Mouse (Mus musculus): Measurements from ENCODE around the gene Pitpnm1.

Pitpnm1 gene

DNA sequence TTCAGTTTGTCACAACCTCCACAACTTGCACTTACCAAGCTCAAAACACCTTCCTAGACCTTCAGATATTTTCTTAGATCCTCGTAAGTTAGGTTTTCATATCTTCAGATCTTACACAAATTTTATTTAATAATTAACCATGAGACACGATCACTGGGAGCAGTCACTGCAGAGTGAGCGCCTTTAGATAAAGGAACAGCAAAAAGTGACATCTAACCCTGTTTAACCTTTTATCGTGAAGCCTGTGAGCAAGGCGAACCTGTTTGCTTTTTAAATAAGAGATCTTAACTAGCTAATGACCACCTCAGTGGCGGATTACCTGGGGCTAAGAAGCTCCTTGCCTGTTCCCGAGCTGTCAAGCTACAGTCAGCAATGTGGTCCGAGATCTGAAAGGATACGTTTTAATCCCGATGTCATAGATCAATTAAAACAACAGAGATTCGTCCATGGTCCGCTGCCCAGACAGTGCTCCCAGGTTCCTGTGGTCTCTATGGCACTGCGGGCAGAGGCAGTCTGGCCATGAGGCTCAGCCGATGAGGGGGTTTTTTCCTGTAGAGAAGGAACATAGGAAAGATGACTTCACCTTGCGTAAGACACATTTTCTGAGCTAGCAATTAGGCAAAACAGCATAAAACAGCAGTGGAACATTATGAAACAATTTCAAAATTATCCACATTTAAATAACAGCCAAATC, 30.9 kb upstream of the Pitpnm1 start:
- no peak for DNase-seq (ENCODE audit: low spot score in 2 of 2)

DNA sequence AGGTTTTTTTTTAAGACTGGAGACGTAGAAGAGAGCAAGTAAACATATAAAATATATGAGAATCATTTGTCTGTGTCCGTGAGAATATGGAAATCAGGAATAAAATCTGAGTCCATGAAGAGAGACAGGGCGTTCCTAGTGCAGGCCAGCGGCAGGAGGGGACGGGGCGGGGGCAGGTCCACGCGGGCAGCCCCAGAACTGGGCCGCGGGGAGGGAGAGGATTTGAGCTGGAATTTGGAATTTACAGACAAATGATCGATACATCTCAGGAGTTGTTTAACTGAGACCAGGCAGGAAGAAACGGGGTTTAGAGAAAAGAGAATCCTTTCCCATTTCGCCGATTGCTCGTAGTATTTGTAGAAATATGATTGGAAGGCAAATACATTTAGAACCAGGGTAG, 29.5 kb upstream of the Pitpnm1 start:
- no peak for DNase-seq (ENCODE audit: low spot score in 2 of 2)

- no peak for DNase-seq (ENCODE audit: low spot score in 2 of 2)
Observed at GRCm38 (mm10) chr19:4070756-4071155, 29.0 kb upstream of the Pitpnm1 start.

GRCm38 (mm10) chr19:4071406-4071805, 28.4 kb upstream of the Pitpnm1 start:
- no peak for DNase-seq (ENCODE audit: low spot score in 2 of 2)

- no peak for DNase-seq (ENCODE audit: low spot score in 2 of 2)
Observed at GRCm38 (mm10) chr19:4072706-4073424, 26.9 kb upstream of the Pitpnm1 start.

DNA sequence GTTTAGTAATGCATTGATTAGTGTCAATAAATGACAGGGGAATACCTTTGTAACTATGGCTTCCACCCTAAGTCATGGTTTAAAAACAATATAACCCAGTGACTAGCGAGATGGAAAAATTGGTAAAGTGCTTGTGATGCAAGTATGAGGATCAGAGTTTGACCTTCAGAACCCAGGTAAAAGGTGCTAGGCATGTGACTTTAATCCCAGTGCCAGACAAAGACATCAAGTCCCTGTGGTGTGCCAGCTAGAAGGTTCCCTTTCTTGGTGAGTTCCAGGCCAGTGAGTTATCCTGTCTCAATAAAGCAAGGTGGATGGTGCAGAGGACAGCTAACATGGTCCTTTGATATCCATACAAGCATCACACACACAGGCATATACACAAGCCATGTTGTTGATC, 24.3 kb upstream of the Pitpnm1 start:
- no peak for DNase-seq (ENCODE audit: low spot score in 2 of 2)

DNA sequence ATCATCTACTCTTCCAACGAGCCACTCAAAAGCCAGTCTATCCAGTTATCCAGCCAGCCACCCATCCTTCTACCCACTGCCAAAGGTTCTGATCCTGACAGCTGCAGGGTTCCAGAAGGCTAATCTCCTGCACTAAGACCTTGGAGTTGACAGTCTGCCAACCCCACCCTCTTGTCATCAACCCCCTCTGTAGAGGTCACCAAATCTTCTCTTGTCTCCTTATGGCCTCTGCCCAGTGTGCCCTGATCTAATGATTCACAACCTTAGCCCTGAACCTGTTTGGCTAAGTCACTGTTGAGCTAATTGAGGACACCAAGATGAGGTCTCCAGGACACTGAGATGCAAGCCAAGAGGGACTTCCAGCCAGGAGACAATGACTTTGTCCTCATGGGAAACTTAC, 20.2 kb upstream of the Pitpnm1 start:
- no peak for DNase-seq (ENCODE audit: low spot score in 2 of 2)

DNA sequence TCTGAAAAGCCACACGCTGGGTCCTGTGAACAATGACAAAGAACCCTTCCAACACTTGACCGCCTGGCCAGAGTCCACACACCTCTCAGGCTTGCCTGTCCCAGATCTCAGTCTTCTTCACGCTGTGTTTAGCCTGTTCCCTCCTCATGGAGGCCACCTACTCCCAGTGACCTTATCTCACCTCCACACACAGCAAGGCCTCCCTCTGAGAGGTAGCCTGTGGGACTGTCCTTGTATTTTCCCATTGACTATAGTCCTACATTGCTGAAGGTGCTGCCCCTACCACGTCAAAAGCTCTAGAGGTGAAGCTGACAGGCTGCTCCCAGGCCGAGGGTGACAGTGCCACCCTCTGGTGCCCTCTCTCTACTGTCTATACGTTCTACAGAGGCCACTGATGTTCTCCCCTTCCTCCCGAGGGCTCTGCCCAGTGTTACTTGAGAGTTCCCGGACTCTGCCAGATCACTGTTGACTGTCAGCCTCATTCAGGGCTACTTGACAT, 19.2 kb upstream of the Pitpnm1 start:
- DNase-seq (ENCODE audit: low spot score in 2 of 2): no peak

GRCm38 (mm10) chr19:4081394-4081793, 18.4 kb upstream of the Pitpnm1 start, which contains the start of gene Cabp2:
Gene Cabp2 (plus strand): TSS chr19:4081578.
- no peak for DNase-seq (ENCODE audit: low spot score in 2 of 2)

- no peak for DNase-seq (ENCODE audit: low spot score in 2 of 2)
Observed at GRCm38 (mm10) chr19:4082219-4082965, 17.4 kb upstream of the Pitpnm1 start.

GRCm38 (mm10) chr19:4083316-4083715, 16.5 kb upstream of the Pitpnm1 start:
- no peak for DNase-seq (ENCODE audit: low spot score in 2 of 2)

- no peak for DNase-seq (ENCODE audit: low spot score in 2 of 2)
Observed at GRCm38 (mm10) chr19:4083826-4084225, 16.0 kb upstream of the Pitpnm1 start.

GRCm38 (mm10) chr19:4084984-4085383, 14.8 kb upstream of the Pitpnm1 start:
- DNase-seq (ENCODE audit: low spot score in 2 of 2): no peak

DNA sequence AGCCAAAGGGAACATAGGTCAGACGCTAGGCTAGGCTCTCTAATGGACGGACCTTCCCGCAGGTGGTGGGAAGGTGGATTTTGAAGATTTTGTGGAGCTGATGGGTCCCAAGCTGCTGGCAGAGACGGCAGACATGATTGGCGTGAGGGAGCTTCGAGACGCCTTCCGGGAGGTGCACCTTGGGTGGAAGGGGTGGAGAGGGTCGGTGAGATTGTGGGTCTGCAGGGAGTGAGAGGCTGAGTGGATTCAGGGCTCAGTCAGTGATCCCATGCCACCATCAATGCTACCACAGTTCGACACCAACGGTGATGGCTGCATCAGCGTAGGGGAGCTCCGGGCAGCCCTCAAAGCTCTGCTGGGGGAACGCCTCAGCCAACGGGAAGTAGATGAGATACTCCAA, 13.6 kb upstream of the Pitpnm1 start:
- DNase-seq (ENCODE audit: low spot score in 2 of 2): no peak

- DNase-seq (ENCODE audit: low spot score in 2 of 2): no peak
Observed at GRCm38 (mm10) chr19:4087090-4087489, 12.7 kb upstream of the Pitpnm1 start.

DNA sequence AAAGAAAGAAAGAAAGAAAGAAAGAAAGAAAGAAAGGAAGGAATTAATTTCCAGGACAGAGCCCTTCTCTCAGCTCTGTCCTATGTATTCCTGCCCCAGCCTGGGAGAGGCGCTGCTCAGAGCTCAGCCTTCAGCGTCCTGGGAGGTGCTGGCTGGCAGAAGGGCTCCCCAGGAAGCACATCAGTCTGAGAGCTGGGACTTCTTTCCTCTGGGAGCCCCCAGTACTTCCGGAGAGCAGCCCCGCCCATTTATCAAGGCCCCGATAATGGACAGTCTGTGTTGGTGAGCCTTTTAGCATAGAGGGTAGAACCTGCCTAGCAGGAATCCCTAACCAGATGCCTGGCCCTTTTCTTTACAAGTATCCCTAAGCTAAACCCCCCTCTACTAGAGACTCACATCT, 11.7 kb upstream of the Pitpnm1 start:
- DNase-seq (ENCODE audit: low spot score in 2 of 2): no peak

DNA sequence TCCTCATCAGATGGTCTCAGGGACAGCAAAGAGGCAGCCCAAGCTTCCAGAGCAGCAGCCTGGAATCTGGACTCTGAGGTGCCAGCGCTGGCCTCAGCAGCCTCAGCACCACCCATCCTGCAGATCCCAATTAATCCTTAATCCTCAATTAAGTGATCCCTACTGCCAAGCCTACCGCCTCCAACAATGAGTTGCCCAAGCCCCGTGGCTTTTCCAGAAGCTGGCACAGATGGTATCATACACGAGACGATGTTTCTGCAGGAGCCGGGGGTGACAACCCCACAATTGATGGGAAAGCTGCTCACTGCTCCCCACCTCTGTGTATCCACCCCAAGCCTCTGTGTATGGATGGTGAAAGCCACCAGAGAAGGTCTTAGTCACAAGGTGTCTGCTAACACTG, 10.7 kb upstream of the Pitpnm1 start:
- DNase-seq (ENCODE audit: low spot score in 2 of 2): no peak

DNA sequence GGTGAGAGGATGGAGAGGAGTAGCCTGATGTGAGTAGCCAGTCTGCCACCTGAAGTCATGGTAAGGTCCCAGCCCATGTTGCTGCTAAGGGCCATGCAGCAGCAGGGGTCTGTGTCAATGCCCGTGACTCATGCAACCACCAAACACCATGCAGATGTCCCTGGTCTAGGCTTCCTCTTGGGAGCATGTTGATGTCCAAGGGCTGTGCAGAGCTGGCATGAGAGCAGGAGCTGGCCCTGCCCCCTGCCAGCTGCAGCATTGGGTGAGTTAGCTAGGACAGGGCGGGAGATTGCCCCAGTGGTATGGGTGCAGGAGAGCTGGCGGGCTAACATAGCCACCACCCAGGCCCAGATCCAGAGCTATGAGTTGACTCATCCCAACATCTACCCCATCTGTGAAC, 9.4 kb upstream of the Pitpnm1 start:
- no peak for DNase-seq (ENCODE audit: low spot score in 2 of 2)

- DNase-seq (ENCODE audit: low spot score in 2 of 2): no peak
Observed at GRCm38 (mm10) chr19:4091383-4091782, 8.4 kb upstream of the Pitpnm1 start.

- no peak for DNase-seq (ENCODE audit: low spot score in 2 of 2)
Observed at GRCm38 (mm10) chr19:4092750-4093149, 7.0 kb upstream of the Pitpnm1 start.

DNA sequence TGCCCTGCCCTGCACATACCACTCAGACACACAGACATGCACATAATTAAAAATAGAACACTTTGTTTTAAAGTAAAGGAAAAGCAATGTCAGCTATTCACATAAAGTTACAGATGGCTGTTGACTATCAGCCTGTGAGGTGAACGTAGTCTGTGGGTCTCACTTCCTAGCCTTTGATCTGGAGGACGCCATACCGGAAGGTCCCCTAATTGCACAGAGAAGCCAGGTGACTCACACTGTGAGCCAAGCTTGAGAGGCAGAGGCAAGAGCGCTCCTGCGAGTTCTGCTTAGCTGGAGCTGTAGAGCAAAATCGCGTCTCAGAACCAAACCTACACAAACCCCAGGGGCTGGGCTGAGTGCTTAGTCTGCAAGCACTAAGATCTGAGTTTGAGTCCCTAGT, 6.0 kb upstream of the Pitpnm1 start:
- no peak for DNase-seq (ENCODE audit: low spot score in 2 of 2)

DNA sequence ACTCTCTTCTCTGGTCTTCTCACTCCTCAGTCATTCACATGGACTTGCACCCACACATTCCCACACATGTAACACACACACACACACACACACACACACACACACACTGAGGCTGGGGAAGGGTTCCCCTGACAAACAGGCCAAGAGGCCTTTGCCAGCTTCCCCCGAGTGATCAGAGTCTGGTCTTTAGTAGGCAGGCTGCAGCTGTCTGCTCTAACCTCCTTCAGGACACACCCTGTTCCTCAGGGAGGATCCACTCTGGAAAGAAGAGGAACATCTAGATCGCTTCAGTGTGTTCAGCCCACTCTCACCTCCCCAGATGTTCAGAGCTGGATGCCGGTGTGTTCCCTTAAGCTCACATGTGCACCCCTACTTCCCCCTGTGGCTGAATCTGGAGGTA, 5.5 kb upstream of the Pitpnm1 start:
- DNase-seq (ENCODE audit: low spot score in 2 of 2): no peak

Measured in urinary bladder, postnatal 4 days (tissue).